Mouse (Mus musculus): Measurements from ENCODE around the gene Trim11.
A peak's percentile ranks its signal among the peaks of the same experiment; 100 is the strongest.
"Not testable (repeated sequence)": the region's sequence is repeated elsewhere in the genome, so short reads cannot be mapped to it uniquely, and the experiment has no call there.

Gene Trim11

GRCm38 (mm10) chr11:58978027-58978705 is at the start of gene Trim11:
Gene Trim11 (plus strand): TSS chr11:58978093.
- DNase-seq (ENCODE audit: extremely low read depth, low read depth), result peak; percentile 69

DNA sequence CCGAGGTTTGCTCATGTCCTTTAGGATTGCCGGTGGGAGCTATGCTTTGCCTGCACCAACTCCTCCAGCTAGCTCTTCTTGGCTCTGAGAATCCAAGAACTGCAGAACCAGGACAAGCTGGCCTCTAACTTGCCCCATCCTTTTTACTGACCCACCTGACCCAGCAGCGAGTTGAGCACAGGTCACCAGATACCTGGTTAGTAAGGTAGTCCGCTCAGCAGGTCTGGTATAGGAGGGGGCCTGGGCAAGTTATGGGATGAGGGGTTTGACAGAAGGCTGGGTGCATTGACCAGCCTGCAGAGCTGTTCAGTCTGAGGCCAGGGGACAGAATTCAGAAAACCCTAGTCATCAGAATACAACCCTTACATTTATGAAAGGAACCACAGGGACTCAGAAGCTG is 48.8 kb upstream of the Trim11 start:
- no peak for DNase-seq (ENCODE audit: extremely low read depth, low read depth)

DNA sequence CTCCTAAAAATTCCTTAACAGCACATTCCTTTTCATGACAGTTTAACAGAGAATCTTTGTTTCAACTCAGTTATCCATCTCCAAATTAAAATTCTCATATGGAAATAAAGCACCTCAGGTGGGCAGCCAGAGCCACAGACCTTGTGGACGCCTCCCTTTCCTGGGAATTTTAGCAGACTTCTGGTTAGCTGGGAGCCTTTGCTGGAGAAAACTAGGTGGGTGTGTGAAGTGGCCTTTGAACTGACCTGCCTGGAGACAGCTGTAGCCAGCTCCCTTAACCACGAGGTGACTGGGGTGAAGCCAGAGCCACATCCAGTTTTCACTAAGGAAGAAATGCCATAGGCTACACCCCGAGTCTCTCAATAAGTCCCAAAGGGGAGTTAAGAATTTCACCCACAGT is 48.3 kb upstream of the Trim11 start:
- no peak for DNase-seq (ENCODE audit: extremely low read depth, low read depth)

- no peak for DNase-seq (ENCODE audit: extremely low read depth, low read depth)
Observed at GRCm38 (mm10) chr11:58930254-58930653, 47.6 kb upstream of the Trim11 start.

GRCm38 (mm10) chr11:58931576-58931975 is 46.3 kb upstream of the Trim11 start:
- DNase-seq (ENCODE audit: extremely low read depth, low read depth), result no peak

- DNase-seq (ENCODE audit: extremely low read depth, low read depth), result no peak
Observed at GRCm38 (mm10) chr11:58937909-58938308, 40.0 kb upstream of the Trim11 start.

DNA sequence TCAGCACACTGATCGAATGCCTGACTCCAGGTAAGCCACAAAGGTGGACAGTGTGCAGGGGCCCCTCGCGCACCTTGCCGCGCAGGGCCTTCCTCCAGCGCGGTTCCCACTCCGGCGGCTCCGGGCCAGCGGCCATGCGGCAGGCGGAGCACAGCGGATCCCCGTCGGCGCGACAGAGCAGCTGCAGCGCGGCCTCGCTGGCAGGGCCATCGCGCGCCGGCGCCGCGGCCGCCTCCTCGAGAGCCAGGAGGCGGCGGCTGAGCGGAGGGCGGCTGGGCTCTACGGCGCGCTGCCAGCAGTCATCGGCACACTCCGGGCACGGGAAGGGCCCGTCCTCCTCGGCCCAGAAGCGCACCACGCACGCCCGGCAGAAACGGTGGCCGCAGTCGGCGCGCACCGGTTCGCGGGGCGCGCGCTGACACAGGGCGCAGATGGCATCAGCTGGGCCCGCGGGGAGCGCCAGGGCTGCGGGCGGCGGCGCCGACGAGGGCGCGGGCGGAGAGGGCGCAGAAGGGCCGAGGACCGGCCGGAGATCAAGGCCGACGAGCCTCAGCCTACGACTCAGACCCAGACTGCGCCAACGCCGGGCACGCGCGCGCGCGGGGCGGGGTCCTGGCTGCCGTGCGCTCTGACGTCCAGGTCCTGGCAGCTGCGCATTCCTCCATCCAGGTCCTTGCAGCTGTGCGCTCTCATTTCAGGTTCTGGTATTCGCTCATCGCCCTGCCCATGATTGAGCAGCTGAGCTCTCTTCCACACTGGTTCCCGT is 39.4 kb upstream of the Trim11 start, which contains the start of gene Rnf187:
Rnf187 (minus strand) TSS at position 595 of the 766 bp plus-strand sequence.
- DNase-seq (ENCODE audit: extremely low read depth, low read depth), result peak; percentile 82

DNA sequence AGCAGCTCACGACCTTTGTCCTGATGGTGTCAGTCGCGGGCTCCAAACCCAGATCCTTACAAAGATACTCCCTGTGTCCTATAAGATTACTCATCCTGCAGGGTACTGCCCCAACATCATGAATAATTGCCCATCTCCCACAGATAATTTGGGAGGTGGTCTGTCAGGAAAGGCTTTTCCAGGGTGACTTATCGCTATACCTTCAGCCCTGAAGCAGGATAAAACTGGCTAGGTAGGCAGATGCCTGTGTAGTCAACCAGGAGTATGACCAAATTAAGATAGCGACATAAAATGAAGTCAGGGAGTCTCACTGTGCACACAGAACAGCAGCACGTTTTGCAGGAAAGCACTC is 38.8 kb upstream of the Trim11 start:
- DNase-seq (ENCODE audit: extremely low read depth, low read depth), result no peak

DNA sequence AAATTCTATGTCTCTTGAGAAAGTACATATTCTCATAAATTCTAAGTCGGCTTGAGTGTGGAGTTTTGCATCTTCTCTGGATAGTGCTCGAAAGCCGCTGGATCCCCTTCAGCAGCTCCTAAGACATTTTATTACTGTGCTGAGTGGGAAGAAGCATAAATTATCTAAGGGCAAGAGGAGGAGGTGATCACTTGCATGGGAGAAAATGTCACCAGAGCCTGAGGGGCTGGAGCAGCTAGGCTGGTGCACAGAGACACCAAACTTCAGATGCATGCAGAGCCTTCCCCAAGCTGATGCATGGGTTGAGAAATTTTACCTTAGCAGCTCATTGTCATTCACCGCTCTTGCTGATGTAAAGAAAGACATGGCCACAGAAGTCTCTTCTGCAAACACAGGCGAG is 33.8 kb upstream of the Trim11 start:
- no peak for DNase-seq (ENCODE audit: extremely low read depth, low read depth)

DNA sequence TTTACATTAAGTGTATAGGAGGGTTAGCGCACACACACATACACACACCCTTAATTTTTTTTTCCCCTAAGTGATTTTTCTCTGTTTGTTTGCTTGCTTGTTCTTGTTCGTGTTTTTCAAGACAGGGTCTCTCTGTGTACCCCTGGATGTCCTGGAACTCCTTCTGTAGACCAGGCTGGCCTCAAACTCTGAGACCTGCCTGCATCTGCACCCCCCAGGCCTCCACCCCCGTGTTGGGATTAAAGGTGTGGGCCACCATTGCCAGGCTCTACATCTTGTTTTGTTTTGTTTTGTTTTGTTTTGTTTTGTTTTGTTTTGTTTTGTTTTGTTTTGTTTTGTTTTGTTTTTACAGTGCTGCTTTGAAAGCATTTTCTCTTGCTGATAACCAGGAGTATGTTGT is 30.6 kb upstream of the Trim11 start:
- DNase-seq (ENCODE audit: extremely low read depth, low read depth), result no peak

DNA sequence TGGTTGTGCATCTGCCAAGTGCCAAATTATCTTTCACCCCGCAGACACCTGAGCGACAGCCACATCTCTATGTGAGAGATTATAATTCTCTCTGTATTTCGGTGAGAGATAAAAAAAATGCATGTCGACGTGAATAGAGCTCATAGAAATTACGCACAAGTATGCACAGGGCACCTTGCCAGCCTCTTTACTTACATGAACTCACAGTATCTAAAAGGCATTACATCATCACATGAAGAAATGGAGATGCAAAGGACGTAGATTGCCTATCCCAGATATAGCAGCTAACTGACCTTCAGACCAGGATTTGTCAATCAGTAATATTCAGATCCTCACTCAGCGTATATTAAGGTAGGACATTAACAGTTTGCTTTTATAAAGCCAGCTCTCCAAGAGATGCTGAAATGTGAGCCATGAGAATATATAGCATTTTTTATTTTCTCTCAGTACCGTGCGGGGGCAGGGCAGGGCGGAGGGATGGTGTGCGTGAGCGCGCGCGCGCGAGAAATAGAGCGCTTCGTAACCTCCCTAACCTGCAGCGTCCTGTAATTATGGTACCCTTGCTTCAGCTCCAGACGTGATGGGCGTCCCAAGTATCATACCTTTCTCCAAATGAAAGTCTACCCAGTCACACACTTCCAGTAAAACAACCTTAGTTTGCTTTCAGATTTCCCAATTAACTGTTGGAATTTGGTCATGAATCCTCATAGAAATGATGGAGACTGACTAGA is 29.9 kb upstream of the Trim11 start:
- no peak for DNase-seq (ENCODE audit: extremely low read depth, low read depth)

GRCm38 (mm10) chr11:58948542-58949479 is 29.1 kb upstream of the Trim11 start, which contains the start of gene Hist3h2ba:
Gene Hist3h2ba (plus strand): TSS chr11:58948920.
- DNase-seq (ENCODE audit: extremely low read depth, low read depth), result peak; percentile 96

GRCm38 (mm10) chr11:58949480-58950431 is 28.1 kb upstream of the Trim11 start:
- DNase-seq (ENCODE audit: extremely low read depth, low read depth), result no peak

DNA sequence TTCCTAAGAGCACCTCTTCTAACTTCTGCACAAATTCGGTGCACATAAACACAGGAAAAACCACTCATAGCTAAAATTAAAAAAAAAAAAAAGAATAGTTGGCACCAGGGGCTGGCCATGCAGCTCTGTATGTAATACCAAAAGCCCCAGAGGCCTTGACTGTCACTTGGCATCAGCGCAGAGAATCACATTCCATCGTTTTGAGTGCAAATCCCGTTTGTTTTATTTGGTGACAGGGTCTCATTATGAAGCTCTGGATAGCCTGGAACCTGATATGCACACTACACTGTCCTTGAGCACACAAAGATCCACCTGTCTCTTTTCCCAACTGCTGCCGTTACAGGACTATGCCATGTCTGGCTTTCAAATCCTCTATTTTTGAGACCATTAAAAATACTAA is 26.7 kb upstream of the Trim11 start:
- no peak for DNase-seq (ENCODE audit: extremely low read depth, low read depth)

DNA sequence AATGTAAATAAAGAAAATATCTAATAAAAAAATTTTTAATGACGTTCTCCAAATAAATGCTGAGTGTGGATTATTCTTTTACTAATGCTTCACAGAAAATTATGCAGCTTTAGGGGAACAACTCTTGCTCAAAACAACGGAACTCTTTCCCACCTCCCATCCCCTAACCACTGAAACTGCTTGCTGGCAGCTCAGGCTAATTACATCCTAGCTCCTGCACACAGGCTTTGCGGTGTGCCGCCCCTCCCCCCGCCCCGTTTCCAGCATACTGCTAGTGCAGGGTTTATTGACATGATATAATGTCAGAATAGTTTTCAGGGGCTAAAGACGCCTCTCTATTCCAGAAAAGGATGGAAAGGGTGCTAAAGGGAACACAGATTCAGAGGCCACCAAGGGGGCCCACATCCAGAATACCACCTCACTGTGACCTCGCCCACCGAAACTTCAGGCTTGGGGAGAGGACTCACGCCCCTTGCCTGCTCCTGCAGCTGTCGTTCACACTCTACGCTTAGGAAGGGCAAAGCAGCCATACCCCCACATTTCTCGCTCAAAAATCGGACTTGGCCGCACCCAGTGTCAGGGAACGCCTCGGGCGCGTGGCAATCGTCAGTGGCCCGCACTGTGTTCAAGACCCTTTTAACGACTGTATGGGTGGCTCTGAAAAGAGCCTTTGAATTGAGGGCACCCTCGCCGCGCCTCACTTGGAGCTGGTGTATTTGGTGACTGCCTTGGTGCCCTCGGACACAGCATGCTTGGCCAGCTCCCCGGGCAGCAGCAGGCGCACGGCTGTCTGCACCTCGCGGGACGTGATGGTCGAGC is 24.3 kb upstream of the Trim11 start:
- DNase-seq (ENCODE audit: extremely low read depth, low read depth), result no peak

GRCm38 (mm10) chr11:58954170-58954419 is 23.8 kb upstream of the Trim11 start:
- not testable (repeated sequence) for DNase-seq (ENCODE audit: extremely low read depth, low read depth)

GRCm38 (mm10) chr11:58954420-58955142 is 23.3 kb upstream of the Trim11 start, which contains the start of the genes Hist3h2a and Trim17:
Gene Hist3h2a (plus strand): TSS chr11:58954685.
Gene Trim17 (plus strand): TSS chr11:58954685.
- peak; percentile 99 for DNase-seq (ENCODE audit: extremely low read depth, low read depth)

GRCm38 (mm10) chr11:58955143-58955867 is 22.6 kb upstream of the Trim11 start:
- no peak for DNase-seq (ENCODE audit: extremely low read depth, low read depth)
